Mouse (Mus musculus) retina, adult 2 months (tissue): Measurements from ENCODE around the gene Rc3h2.

Experiments used
- DNase-seq: peaks from one replicate; pipeline ENCODE4 v3.0.0-alpha.2; 2012; ENCODE audit warnings: low read depth, low spot score

Rc3h2 gene

GRCm38 (mm10) chr2:37338497-37339187 is 84.1 kb downstream of the Rc3h2 start:
- DNase-seq = no peak

GRCm38 (mm10) chr2:37333321-37333720 is 89.4 kb downstream of the Rc3h2 start:
- no peak for DNase-seq

GRCm38 (mm10) chr2:37326215-37326614 is 96.5 kb downstream of the Rc3h2 start, which contains the start of gene Olfr368:
TSS of gene Olfr368 (plus strand) at chr2:37326515.
- DNase-seq = no peak
